Mouse (Mus musculus) limb, embryonic 14.5 days (tissue): ENCODE measurements around the gene Bcorl1. TPM values are rescaled to one million over a fixed set of nuclear protein-coding genes. Genes with fewer than 3 reads are reported as not detected.

Experiments used
- ATAC-seq: fragments of 200-750 bp; cut with Nextera tagmentation; 2 replicates; pipeline ENCODE4 v1.8.0; 2017; ENCODE audit warnings: low read depth, moderate number of reproducible peaks, moderate TSS enrichment; ENCODE audit not compliant: low FRiP score
- DNase-seq: peaks from one replicate; pipeline ENCODE4 v3.0.0-alpha.2; 2015; ENCODE audit warnings: low spot score
- H3K27ac ChIP-seq: fragments of 300-500 bp; sonication (generic); replicated peaks from 2 replicates; pipeline ENCODE4 v1.5.1; 2014; ENCODE audit warnings: low read depth, mild to moderate bottlenecking, low read length, moderate library complexity, mixed read lengths
- H3K27me3 ChIP-seq: fragments of 300-500 bp; sonication (generic); 2 replicates; pipeline ENCODE4 v1.6.1; 2014; ENCODE audit warnings: low read length, mixed read lengths; ENCODE audit not compliant: control insufficient read depth, insufficient read depth
- H3K36me3 ChIP-seq: fragments of 300-500 bp; sonication (generic); 2 replicates; pipeline ENCODE4 v1.6.1; 2014; ENCODE audit warnings: mild to moderate bottlenecking, low read length, moderate library complexity, mixed read lengths; ENCODE audit not compliant: control insufficient read depth, insufficient read depth
- H3K4me1 ChIP-seq: fragments of 300-500 bp; sonication (generic); 2 replicates; pipeline ENCODE4 v1.6.1; 2014; ENCODE audit warnings: antibody characterized with exemption, low read length, mixed read lengths; ENCODE audit not compliant: control insufficient read depth, insufficient read depth
- H3K4me2 ChIP-seq: fragments of 300-500 bp; sonication (generic); replicated peaks from 2 replicates; pipeline ENCODE4 v1.6.1; 2014; ENCODE audit warnings: low read depth, mild to moderate bottlenecking, low read length, moderate library complexity; ENCODE audit not compliant: severe bottlenecking
- H3K4me3 ChIP-seq: fragments of 300-500 bp; sonication (generic); replicated peaks from 2 replicates; pipeline ENCODE4 v1.5.1; 2014; ENCODE audit warnings: low read length
- H3K9ac ChIP-seq: fragments of 300-500 bp; sonication (generic); 2 replicates; pipeline ENCODE4 v1.6.1; 2014; ENCODE audit warnings: mild to moderate bottlenecking, low read depth, low read length, moderate library complexity; ENCODE audit not compliant: severe bottlenecking
- H3K9me3 ChIP-seq: fragments of 300-500 bp; sonication (generic); 2 replicates; pipeline ENCODE4 v1.6.1; 2016; ENCODE audit warnings: low read length; ENCODE audit not compliant: control insufficient read depth
- POLR2A ChIP-seq: fragments of 200-500 bp; IDR thresholded peaks from 2 replicates; pipeline ENCODE4 v1.8.0; 2012; ENCODE audit warnings: inconsistent platforms, mild to moderate bottlenecking, moderate library complexity, borderline replicate concordance; ENCODE audit not compliant: insufficient read depth, insufficient read length; ENCODE audit errors: extremely low read depth
- WGBS: fragments of 180-500 bp; shearing (Covaris S2); extraction: QIAGEN DNeasy Blood & Tissue Kit; methylation state at CpG from one replicate; pipeline ENCODE4 v1.1.7; 2014; 5-methylcytosine and 5-hydroxymethylcytosine counted together
- polyA plus RNA-seq, 2 experiments: library from polyadenylated mRNA; depleted of rRNA in 1 of 2; stranded (reverse) in 1 of 2; unstranded in 1 of 2; fragments of >200 nt; fragmentation: Nextera tagmentation in 1 of 2; extraction: Ambion mirVana in 1 of 2; gene quantifications; 2 replicates each; pipeline versions ENCODE4 v1.2.1 to v1.2.3; 2012 to 2014

Gene Bcorl1
- polyA plus RNA-seq, 2 experiments: 6.8 to 7.9 TPM

- ATAC-seq: no peak
- H3K4me3 ChIP-seq: no peak overlapping the region
- H3K36me3 ChIP-seq: peaks cover 55% of the 10 kb centered on the region
- H3K27me3 ChIP-seq: no peaks in the 10 kb centered on the region
- no peak for DNase-seq
- H3K27ac ChIP-seq: no peak overlapping the region
- H3K4me2 ChIP-seq: no peak overlapping the region
- no peak for TF ChIP-seq POLR2A
- H3K9me3 ChIP-seq: no peaks in the 10 kb centered on the region
- H3K9ac ChIP-seq: no peak overlapping the region
- no peaks in the 10 kb centered on the region for H3K4me1 ChIP-seq
- 93% methylated on average over 6 of the region's 6 CpGs for WGBS
These were observed 48.2 kb downstream of the Bcorl1 start for GRCm38 (mm10) chrX:48389380-48389779.

DNA sequence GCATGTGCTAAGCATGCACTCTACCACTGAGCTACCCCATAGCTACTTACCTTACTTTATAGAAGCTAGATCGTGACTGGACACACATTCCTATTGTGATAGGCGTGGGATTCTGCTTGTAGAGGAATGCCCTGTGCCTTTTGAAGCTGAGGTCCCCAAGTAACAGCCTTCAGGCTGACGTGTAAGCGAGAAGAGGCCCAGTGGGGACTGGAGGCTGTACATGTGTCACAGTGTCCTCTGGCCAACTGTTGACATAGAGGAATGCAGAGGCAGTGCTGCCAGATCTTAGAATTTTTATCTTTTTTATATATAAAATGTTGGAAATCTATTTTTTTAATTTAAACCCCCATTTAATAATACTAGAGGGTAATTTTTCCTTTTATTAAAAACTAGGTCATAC lies 58.8 kb downstream of the Bcorl1 start:
- Histone ChIP-seq H3K4me3 (no peak overlapping the region), H3K27me3 (no peaks in the 10 kb centered on the region), H3K27ac (no peak overlapping the region), H3K4me2 (no peak overlapping the region), H3K36me3 (peaks cover 49% of the 10 kb centered on the region), H3K4me1 (no peaks in the 10 kb centered on the region), H3K9ac (no peak overlapping the region), H3K9me3 (no peaks in the 10 kb centered on the region)
- 78% methylated on average over 4 of the region's 4 CpGs for WGBS
- TF ChIP-seq POLR2A: no peak
- no peak; the same call in 1 of the 2 replicates for ATAC-seq
- DNase-seq: no peak

DNA sequence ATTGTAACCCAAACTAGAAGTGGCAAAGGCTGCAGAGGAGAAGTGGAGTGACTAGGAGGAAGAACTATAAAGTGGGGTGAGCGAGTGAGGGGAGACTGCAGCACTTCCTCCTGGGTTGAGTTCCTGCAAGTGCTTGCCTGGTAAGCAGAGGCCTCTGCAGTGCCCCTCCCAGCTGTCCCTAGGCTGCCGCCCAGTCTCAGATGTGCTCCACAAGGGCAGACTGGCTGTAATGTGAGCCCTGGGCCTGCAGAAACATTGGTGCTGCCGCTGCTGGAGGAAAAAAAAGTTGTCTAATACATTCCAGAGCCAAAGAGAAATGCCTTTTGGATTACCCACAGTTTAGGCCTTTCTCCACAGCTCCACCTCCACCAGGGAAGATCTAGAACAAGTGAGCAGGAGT lies 64.0 kb downstream of the Bcorl1 start:
- ATAC-seq: peak; percentile 50; the same call in 1 of the 2 replicates
- H3K4me2 ChIP-seq: no peak overlapping the region
- H3K36me3 ChIP-seq: peaks cover 36% of the 10 kb centered on the region
- H3K4me1 ChIP-seq: no peaks in the 10 kb centered on the region
- no peak overlapping the region for H3K9ac ChIP-seq
- H3K27ac ChIP-seq: 0 out of 2 replicates have a peak overlapping the region, but pooled peaks have one; percentile 28
- WGBS: 23% methylated on average over 3 of the region's 3 CpGs
- DNase-seq: no peak
- no peaks in the 10 kb centered on the region for H3K9me3 ChIP-seq
- H3K27me3 ChIP-seq: no peaks in the 10 kb centered on the region
- no peak overlapping the region for H3K4me3 ChIP-seq
- no peak for TF ChIP-seq POLR2A

DNA sequence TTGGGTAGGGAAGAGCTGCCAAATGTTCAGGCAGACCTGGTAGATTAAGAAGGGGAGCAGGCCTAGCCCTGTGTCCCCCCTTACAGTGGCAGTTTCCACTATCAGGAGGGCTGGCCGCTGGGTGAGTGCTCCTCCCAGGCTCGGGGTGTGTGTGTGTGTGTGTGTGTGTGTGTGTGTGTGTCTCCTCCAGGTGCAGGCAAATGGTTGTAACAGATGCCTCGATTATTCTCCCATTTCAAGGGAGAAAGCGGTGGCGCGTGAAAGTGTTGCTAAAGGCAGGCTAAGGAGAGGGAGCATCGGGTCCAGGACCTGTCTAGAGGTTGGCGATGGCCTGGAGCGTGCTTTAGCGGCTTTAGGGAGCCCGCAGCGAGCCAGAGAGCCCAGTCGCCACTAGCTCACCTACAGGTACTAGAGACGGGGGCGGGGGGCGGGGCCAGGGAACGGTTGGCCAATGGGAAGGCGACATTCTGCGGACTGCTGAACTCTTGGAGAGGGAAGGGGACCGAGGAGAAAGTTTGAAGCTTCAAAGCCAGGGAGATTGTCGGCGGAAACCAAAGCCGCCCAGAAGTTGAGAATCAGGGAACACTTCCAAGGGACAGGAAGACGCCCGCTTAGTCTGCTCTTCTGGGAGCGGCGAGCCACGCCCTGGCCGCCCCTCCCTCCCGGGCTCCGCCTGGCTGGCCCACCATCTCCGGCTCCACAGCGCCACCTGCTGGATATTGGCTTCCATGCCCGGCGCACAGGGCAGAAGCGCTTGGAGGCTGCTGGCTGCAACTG lies 68.6 kb downstream of the Bcorl1 start:
- peak overlapping the region; percentile 16; the same call in 1 of the 2 replicates for H3K9ac ChIP-seq
- ATAC-seq (peak; percentile 90), DNase-seq (peak; percentile 63)
- H3K27ac ChIP-seq: no peak overlapping the region
- no peaks in the 10 kb centered on the region for H3K9me3 ChIP-seq
- TF ChIP-seq POLR2A: no peak
- 20% methylated on average over 27 of the region's 36 CpGs for WGBS
- H3K27me3 ChIP-seq: no peaks in the 10 kb centered on the region
- 0 out of 2 replicates have a peak, but pooled peaks cover 3% of the 10 kb centered on the region for H3K36me3 ChIP-seq
- no peaks in the 10 kb centered on the region for H3K4me1 ChIP-seq
- H3K4me3 ChIP-seq: peak overlapping the region; percentile 41
- H3K4me2 ChIP-seq: peak overlapping the region; percentile 49

DNA sequence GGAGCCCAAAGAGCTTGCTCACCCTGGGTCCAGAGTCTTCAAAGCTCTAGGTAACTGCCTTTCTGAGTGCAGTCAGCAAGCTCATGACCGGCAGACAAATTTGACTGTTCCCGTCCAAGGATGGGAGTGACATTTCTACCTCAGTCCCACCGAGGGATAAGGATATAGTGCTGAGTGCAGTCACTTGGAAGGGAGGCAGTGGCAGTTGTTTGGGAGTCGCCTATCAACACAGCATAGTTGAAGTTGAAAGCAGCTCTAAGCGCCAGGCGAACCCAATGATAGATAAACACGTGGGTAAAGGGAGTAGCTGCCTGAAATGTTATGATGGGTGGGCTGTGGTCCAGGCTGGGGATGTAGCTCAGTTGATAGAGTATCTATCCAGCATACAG lies 69.2 kb downstream of the Bcorl1 start:
- H3K4me3 ChIP-seq: peak overlapping the region; percentile 41; the same call in 1 of the 2 replicates
- TF ChIP-seq POLR2A: no peak
- ATAC-seq (no peak; the same call in 1 of the 2 replicates), DNase-seq (no peak)
- no peak overlapping the region for H3K9ac ChIP-seq
- WGBS: 20% methylated on average over 7 of the region's 7 CpGs
- no peaks in the 10 kb centered on the region for H3K27me3 ChIP-seq
- no peak overlapping the region for H3K4me2 ChIP-seq
- no peaks in the 10 kb centered on the region for H3K9me3 ChIP-seq
- no peak overlapping the region for H3K27ac ChIP-seq
- no peaks in the 10 kb centered on the region for H3K4me1 ChIP-seq
- 0 out of 2 replicates have a peak, but pooled peaks cover 5% of the 10 kb centered on the region for H3K36me3 ChIP-seq

GRCm38 (mm10) chrX:48412629-48413028 lies 71.5 kb downstream of the Bcorl1 start:
- H3K9ac ChIP-seq: no peak overlapping the region
- H3K27me3 ChIP-seq: no peaks in the 10 kb centered on the region
- ATAC-seq (no peak), DNase-seq (no peak)
- H3K36me3 ChIP-seq: peaks cover 9% of the 10 kb centered on the region; the same call in 1 of the 2 replicates
- no peaks in the 10 kb centered on the region for H3K4me1 ChIP-seq
- H3K4me2 ChIP-seq: no peak overlapping the region
- H3K9me3 ChIP-seq: no peaks in the 10 kb centered on the region
- no peak for TF ChIP-seq POLR2A
- no peak overlapping the region for H3K27ac ChIP-seq
- WGBS: 71% methylated on average over 6 of the region's 6 CpGs
- no peak overlapping the region for H3K4me3 ChIP-seq
